Mouse (Mus musculus) gastrocnemius, postnatal 10 days (tissue): ENCODE measurements at regions not wholly inside any gene's neighbourhood (a gene's known extent, or its start where the extent isn't known, plus 50 kb on each side); places are given as distances from the start of the nearest gene placed in this dataset.

Source experiments
- DNase-seq: peaks from one replicate; pipeline ENCODE4 v3.0.0; 2021; ENCODE audit warnings: mixed read lengths

GRCm38 (mm10) chr7:133521936-133522335 is 80.0 kb downstream of the Tex36 start:
- no peak for DNase-seq

GRCm38 (mm10) chr7:133518926-133519325 is 83.0 kb downstream of the Tex36 start:
- no peak for DNase-seq

GRCm38 (mm10) chr7:133517576-133517975 is 84.4 kb downstream of the Tex36 start:
- no peak for DNase-seq

GRCm38 (mm10) chr7:133510926-133511325 is 91.0 kb downstream of the Tex36 start:
- DNase-seq = no peak

GRCm38 (mm10) chr7:133509486-133509885 is 92.5 kb downstream of the Tex36 start:
- no peak for DNase-seq

- no peak for DNase-seq
These were observed 93.5 kb downstream of the Tex36 start for GRCm38 (mm10) chr7:133508370-133509012.

- DNase-seq = no peak
These were observed 96.3 kb downstream of the Tex36 start for GRCm38 (mm10) chr7:133505628-133506027.

GRCm38 (mm10) chr7:133503946-133504345 is 98.0 kb downstream of the Tex36 start:
- DNase-seq = no peak

GRCm38 (mm10) chr7:133502731-133503130 is 99.2 kb downstream of the Tex36 start:
- DNase-seq = no peak

- DNase-seq = no peak
These were observed 104.4 kb downstream of the Tex36 start for GRCm38 (mm10) chr7:133497551-133497950.

- no peak for DNase-seq
These were observed 106.9 kb downstream of the Tex36 start for GRCm38 (mm10) chr7:133494982-133495550.

- DNase-seq = no peak
These were observed 107.5 kb downstream of the Tex36 start for GRCm38 (mm10) chr7:133494256-133494981.

GRCm38 (mm10) chr7:133492626-133493025 is 109.3 kb downstream of the Tex36 start:
- DNase-seq = peak; percentile 10

- DNase-seq = peak; percentile 18
These were observed 113.9 kb downstream of the Tex36 start for GRCm38 (mm10) chr7:133487887-133488630.

- no peak for DNase-seq
These were observed 117.5 kb downstream of the Tex36 start for GRCm38 (mm10) chr7:133484430-133484841.

- DNase-seq = no peak
These were observed 120.4 kb downstream of the Tex36 start for GRCm38 (mm10) chr7:133481529-133481928.

- DNase-seq = no peak
These were observed 122.3 kb downstream of the Tex36 start for GRCm38 (mm10) chr7:133479679-133480078.

GRCm38 (mm10) chr7:133477933-133478332 is 124.0 kb downstream of the Tex36 start:
- DNase-seq = no peak

GRCm38 (mm10) chr7:133477221-133477620 is 124.7 kb downstream of the Tex36 start:
- DNase-seq = no peak

- DNase-seq = no peak
These were observed 130.3 kb downstream of the Tex36 start for GRCm38 (mm10) chr7:133471706-133472105.

- DNase-seq = no peak
These were observed 131.4 kb downstream of the Tex36 start for GRCm38 (mm10) chr7:133470620-133470958.

- DNase-seq = no peak
These were observed 131.9 kb downstream of the Tex36 start for GRCm38 (mm10) chr7:133469952-133470619.
